Mouse (Mus musculus) small intestine, adult 2 months (tissue): Measurements from ENCODE around the gene Sept5.

Experiments used
- CTCF ChIP-seq: fragments of 200-500 bp; IDR thresholded peaks from 2 replicates; pipeline ENCODE4 v1.5.1; 2012; ENCODE audit warnings: low read depth, mild to moderate bottlenecking, control low read depth, inconsistent platforms, low read length, moderate library complexity, mixed read lengths; ENCODE audit not compliant: insufficient replicate concordance, insufficient read length; ENCODE audit errors: extremely low read depth
- POLR2A ChIP-seq: fragments of 200-500 bp; IDR thresholded peaks from 2 replicates; pipeline ENCODE4 v1.6.1; 2012; ENCODE audit warnings: low read depth, mild to moderate bottlenecking, control low read depth, inconsistent platforms, low read length, moderate library complexity

DNA sequence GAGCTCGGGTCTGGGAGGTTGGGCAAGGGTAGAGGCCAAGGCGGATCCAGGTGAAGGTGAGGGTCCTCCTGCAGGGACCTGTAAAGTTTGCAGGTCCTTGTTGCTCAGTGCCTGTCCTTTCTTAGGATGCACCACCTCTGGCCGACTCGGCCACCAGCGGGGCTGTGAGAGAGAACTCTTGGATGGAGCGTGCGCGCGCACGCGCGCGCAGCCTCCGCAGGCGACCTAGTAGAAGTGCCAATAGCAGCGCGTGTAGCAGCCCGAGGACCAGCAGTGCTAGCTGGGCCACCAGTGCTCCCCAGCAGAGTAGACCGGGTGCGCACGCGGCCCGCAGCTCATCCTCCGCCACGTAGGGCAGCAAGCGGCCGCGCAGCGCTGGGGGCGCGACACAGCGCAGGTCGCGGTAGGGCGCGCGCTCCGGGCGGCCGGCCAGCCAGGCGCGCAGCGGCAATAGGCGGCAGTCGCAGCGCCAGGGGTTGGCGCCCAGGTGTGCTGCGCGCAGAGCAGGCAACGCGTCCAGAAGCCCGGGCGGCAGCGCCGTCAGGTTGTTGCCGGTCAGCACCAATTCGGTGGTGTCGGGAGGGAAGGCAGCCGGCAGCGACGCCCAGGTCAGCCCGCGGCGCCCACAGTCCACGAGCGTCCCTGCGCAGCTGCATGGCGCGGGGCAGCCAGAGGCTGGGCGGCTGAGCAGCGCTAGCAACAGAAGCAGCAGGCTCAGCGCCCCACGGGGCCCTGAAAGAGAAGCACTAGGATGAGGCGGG lies 9.0 kb downstream of the Sept5 start:
- no peak for TF ChIP-seq CTCF
- TF ChIP-seq POLR2A, result no peak
